Mouse (Mus musculus) c-Kit-positive CD71-positive TER-119-positive erythroid progenitor cells, embryonic 14.5 days (primary cell): ENCODE data around the gene Soat1.

Source experiments
- DNase-seq: peaks from one replicate; pipeline ENCODE4 v3.0.0-alpha.2; 2013; ENCODE audit warnings: low spot score

Soat1 gene

GRCm38 (mm10) chr1:156464963-156465362 is 9.2 kb downstream of the Soat1 start:
- DNase-seq = no peak

- DNase-seq = no peak
Measured at GRCm38 (mm10) chr1:156463981-156464853, 9.9 kb downstream of the Soat1 start.

GRCm38 (mm10) chr1:156462273-156462991 is 11.7 kb downstream of the Soat1 start:
- no peak for DNase-seq

GRCm38 (mm10) chr1:156461036-156461435 is 13.1 kb downstream of the Soat1 start:
- DNase-seq = no peak

- DNase-seq = no peak
Measured at GRCm38 (mm10) chr1:156460216-156460615, 13.9 kb downstream of the Soat1 start.

GRCm38 (mm10) chr1:156459690-156460089 is 14.4 kb downstream of the Soat1 start:
- no peak for DNase-seq

- no peak for DNase-seq
Measured at GRCm38 (mm10) chr1:156458391-156459060, 15.6 kb downstream of the Soat1 start.

GRCm38 (mm10) chr1:156455005-156455758 is 18.9 kb downstream of the Soat1 start:
- peak; percentile 14 for DNase-seq

- no peak for DNase-seq
Measured at GRCm38 (mm10) chr1:156454384-156454783, 19.7 kb downstream of the Soat1 start.

- no peak for DNase-seq
Measured at GRCm38 (mm10) chr1:156453876-156454275, 20.3 kb downstream of the Soat1 start.

- DNase-seq = no peak
Measured at GRCm38 (mm10) chr1:156450478-156450877, 23.7 kb downstream of the Soat1 start.

GRCm38 (mm10) chr1:156449691-156450090 is 24.4 kb downstream of the Soat1 start:
- DNase-seq = no peak

- no peak for DNase-seq
Measured at GRCm38 (mm10) chr1:156449089-156449488, 25.0 kb downstream of the Soat1 start.

- DNase-seq = no peak
Measured at GRCm38 (mm10) chr1:156445049-156445448, 29.1 kb downstream of the Soat1 start.

- DNase-seq = no peak
Measured at GRCm38 (mm10) chr1:156442776-156443175, 31.4 kb downstream of the Soat1 start.

GRCm38 (mm10) chr1:156442266-156442665 is 31.9 kb downstream of the Soat1 start:
- DNase-seq = no peak

GRCm38 (mm10) chr1:156437726-156438125 is 36.4 kb downstream of the Soat1 start:
- DNase-seq = no peak

- DNase-seq = no peak
Measured at GRCm38 (mm10) chr1:156437016-156437708, 37.0 kb downstream of the Soat1 start.

GRCm38 (mm10) chr1:156433497-156433896 is 40.6 kb downstream of the Soat1 start:
- no peak for DNase-seq

GRCm38 (mm10) chr1:156432498-156432897 is 41.6 kb downstream of the Soat1 start:
- DNase-seq = no peak

- DNase-seq = no peak
Measured at GRCm38 (mm10) chr1:156428434-156428833, 45.7 kb downstream of the Soat1 start.
